Mouse (Mus musculus) liver, embryonic 14.5 days (tissue): Measurements from ENCODE around the gene Tmtc2.

ENCODE experiments used
- CTCF ChIP-seq: IDR thresholded peaks from 2 replicates; pipeline ENCODE4 v1.5.1; 2016; ENCODE audit warnings: antibody characterized with exemption, low read depth, control low read depth
- EP300 ChIP-seq: IDR thresholded peaks from 2 replicates; pipeline ENCODE4 v1.6.1; 2016; ENCODE audit warnings: antibody characterized with exemption, low read depth

DNA sequence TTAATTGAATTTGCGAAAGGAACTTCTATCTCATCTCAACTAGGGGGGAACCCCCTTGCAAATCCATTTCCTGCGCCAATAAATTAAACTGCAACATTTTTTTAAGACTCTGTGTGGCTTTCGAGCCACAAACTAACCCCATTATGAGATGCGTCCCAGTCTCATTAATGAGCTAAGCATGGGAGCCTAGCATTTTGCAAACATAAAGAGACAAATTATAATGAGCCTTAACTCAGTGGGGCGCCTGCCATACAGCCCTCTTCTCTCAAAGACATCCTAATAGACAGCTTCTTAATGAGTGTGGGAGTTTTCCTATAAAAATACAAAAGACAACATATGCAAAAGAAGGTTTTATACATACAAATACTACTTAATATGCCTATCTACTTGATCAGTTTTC lies 193.0 kb downstream of the Tmtc2 start:
- no peak for TF ChIP-seq CTCF
- TF ChIP-seq EP300 = no peak
